Mouse (Mus musculus) stomach, embryonic 16.5 days (tissue): ENCODE data around the gene Pitpnm1. TPM values are rescaled to one million over a fixed set of nuclear protein-coding genes. Genes with fewer than 3 reads are reported as not detected.

Experiments used
- ATAC-seq: fragments of 200-750 bp; cut with Nextera tagmentation; 2 replicates; pipeline ENCODE4 v1.8.0; 2017; ENCODE audit warnings: moderate number of reproducible peaks, moderate TSS enrichment; ENCODE audit not compliant: insufficient read depth, low FRiP score
- H3K27ac ChIP-seq: fragments of 300-500 bp; sonication (generic); 2 replicates; pipeline ENCODE4 v1.5.1; 2014; ENCODE audit warnings: low read length
- H3K27me3 ChIP-seq: fragments of 300-500 bp; sonication (generic); 2 replicates; pipeline ENCODE4 v1.6.1; 2014; ENCODE audit warnings: low read length, control low read depth, mixed read lengths; ENCODE audit not compliant: control insufficient read depth, insufficient read depth
- H3K36me3 ChIP-seq: fragments of 300-500 bp; sonication (generic); 2 replicates; pipeline ENCODE4 v1.6.1; 2014; ENCODE audit warnings: low read length; ENCODE audit not compliant: control insufficient read depth, insufficient read depth
- H3K4me1 ChIP-seq: fragments of 300-500 bp; sonication (generic); 2 replicates; pipeline ENCODE4 v1.6.1; 2014; ENCODE audit warnings: low read length, control low read depth, mixed read lengths; ENCODE audit not compliant: control insufficient read depth, insufficient read depth
- H3K4me2 ChIP-seq: fragments of 300-500 bp; sonication (generic); 2 replicates; pipeline ENCODE4 v1.6.1; 2014; ENCODE audit warnings: low read depth, low read length, mixed read lengths
- H3K4me3 ChIP-seq: fragments of 300-500 bp; sonication (generic); replicated peaks from 2 replicates; pipeline ENCODE4 v1.5.1; 2014; ENCODE audit warnings: mild to moderate bottlenecking, low read length
- H3K9ac ChIP-seq: fragments of 300-500 bp; sonication (generic); 2 replicates; pipeline ENCODE4 v1.6.1; 2014; ENCODE audit warnings: low read length
- H3K9me3 ChIP-seq: fragments of 300-500 bp; sonication (generic); replicated peaks from 2 replicates; pipeline ENCODE4 v1.6.1; 2016; ENCODE audit warnings: low read length, control low read depth; ENCODE audit not compliant: control insufficient read depth
- WGBS: fragments of 180-500 bp; shearing (Covaris S2); extraction: QIAGEN DNeasy Blood & Tissue Kit; methylation state at CpG from one replicate; pipeline ENCODE4 v1.1.7; 2014; 5-methylcytosine and 5-hydroxymethylcytosine counted together
- polyA plus RNA-seq: library from polyadenylated mRNA; unstranded; fragments of >200 nt; fragmentation: Nextera tagmentation; extraction: Ambion mirVana; gene quantifications from 2 replicates; pipeline ENCODE4 v1.2.1, GENCODE M21; 2015

Pitpnm1 gene
- 13.8 and 14.9 TPM in 2 replicates for polyA plus RNA-seq

DNA sequence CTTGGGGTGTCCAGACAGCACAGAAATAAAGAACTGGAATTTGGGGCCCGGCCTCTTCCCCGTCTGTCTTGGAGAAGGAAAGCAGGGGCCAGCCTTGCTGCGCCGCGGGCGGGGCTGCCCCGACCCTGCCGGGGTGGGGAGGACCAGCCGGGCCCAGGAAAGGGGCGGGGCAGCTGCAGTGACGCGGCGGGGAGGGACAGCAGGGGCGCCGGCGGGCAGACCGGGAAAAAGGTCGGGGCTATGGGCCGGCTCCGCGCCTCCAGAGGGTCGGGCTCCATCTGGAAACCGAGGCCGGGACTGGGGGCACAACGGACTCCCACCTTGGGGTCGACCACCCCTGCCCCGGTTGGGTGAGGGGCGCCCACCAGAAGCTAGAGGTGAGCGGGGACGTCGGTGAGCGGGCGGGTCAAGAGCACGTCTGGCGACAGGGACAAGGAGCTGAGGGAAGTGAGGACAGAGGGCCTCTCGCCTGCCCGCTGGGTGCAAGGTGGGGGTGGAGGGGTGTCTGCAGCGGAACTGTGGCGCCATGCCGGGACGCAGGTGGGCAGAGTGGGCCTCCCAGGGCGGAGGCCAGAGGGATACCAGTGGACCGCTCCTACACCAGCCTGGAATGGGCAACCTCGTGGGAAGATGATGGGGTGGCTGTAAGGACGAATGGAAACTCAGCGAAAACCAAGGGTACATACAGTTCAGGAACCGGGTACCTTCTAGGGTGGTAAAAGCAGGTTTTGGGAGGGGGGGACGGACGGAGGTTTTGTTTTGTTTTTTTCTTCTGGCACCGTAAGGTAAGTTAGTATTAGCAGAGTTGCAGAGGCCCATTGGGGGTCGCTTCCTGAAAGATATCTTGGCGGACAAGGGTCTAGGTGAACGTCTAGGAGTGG is at the start of gene Pitpnm1:
Pitpnm1 (plus strand) TSS at position 162 of the 881 bp plus-strand sequence.
- peak; percentile 15; the same call in 1 of the 2 replicates for ATAC-seq
- peak within 1 kb of the TSS; percentile 85 for H3K27ac ChIP-seq

DNA sequence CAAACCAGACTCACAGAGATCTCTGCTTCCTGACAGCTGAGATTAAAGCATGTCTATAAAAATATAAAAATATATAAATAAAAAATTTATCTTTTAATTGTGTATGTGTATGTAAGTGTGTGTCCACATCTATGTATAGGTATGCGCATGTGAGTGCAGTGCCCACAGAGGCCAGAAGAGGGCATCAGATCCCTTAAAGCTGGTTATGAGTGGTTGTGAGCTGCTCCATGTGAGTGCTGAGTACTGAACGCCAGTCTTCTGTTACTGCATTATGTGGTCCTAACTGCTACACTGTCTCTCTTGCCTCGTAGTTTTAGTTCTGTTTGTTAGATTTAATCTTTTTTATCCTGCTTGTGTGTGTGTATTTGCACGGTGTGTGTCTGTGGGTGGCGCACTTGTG is 48.8 kb upstream of the Pitpnm1 start:
- Histone ChIP-seq H3K27me3 (no peaks in the 10 kb centered on the region), H3K9me3 (no peaks in the 10 kb centered on the region), H3K4me2 (no peak overlapping the region), H3K4me1 (0 out of 2 replicates have a peak, but pooled peaks cover 4% of the 10 kb centered on the region), H3K9ac (no peak overlapping the region), H3K4me3 (no peak overlapping the region), H3K27ac (no peak overlapping the region), H3K36me3 (no peaks in the 10 kb centered on the region)
- 92% methylated on average over 5 of the region's 5 CpGs for WGBS
- no peak for ATAC-seq

More for the DNA sequence above, at the start of gene Pitpnm1:
- Histone ChIP-seq H3K27me3 (0 out of 2 replicates have a peak, but pooled peaks cover 4% of the 10 kb centered on the region), H3K9me3 (no peaks in the 10 kb centered on the region), H3K4me2 (peak within 1 kb of the TSS; percentile 86), H3K36me3 (no peaks in the 10 kb centered on the region), H3K9ac (peak within 1 kb of the TSS; percentile 68), H3K4me3 (peak within 1 kb of the TSS; percentile 57), H3K4me1 (peaks cover 41% of the 10 kb centered on the region)
- WGBS = 1% methylated on average over 52 of the region's 53 CpGs

DNA sequence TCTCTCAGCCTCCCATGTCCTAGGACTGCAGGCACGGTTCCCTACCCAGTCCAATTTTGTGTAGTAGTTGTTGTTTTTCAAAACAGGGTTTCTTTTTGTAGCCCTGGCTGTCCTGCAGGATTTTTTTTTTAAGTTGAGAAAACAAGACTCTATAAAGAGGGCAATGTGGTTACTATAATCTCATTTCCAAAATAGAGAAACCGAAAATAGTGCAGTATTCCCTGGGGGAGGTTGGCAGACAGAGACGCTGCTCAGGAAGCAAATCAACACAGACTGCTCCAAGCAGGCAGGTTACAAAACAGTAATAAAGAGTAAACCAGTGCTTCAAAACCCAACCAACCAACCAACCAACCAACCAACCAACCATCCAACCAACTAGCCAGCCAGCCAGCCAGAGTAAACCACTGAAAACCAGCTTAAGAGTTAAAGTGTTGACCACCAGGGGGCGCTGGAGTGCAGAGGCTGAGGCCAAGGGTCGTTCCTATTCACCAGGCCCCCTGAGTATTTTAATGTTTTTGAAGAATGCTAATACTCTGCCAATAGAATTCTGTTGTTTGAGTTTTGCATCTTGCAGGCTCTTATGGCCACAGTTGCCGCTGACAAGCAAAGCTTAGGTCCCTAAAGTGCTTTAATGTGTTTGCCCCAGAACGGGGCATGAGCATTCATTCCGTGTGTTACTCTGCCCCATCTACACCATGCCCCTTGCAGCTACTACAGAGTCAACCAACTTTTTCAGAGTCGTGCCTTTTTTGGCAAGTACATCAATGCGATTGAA is 47.9 kb upstream of the Pitpnm1 start:
- no peak overlapping the region for H3K9ac ChIP-seq
- H3K36me3 ChIP-seq = no peaks in the 10 kb centered on the region
- H3K9me3 ChIP-seq = no peaks in the 10 kb centered on the region
- WGBS = 49% methylated on average over 10 of the region's 10 CpGs
- 0 out of 2 replicates have a peak, but pooled peaks cover 4% of the 10 kb centered on the region for H3K4me1 ChIP-seq
- no peak overlapping the region for H3K27ac ChIP-seq
- no peaks in the 10 kb centered on the region for H3K27me3 ChIP-seq
- H3K4me2 ChIP-seq = no peak overlapping the region
- ATAC-seq = no peak
- H3K4me3 ChIP-seq = no peak overlapping the region

DNA sequence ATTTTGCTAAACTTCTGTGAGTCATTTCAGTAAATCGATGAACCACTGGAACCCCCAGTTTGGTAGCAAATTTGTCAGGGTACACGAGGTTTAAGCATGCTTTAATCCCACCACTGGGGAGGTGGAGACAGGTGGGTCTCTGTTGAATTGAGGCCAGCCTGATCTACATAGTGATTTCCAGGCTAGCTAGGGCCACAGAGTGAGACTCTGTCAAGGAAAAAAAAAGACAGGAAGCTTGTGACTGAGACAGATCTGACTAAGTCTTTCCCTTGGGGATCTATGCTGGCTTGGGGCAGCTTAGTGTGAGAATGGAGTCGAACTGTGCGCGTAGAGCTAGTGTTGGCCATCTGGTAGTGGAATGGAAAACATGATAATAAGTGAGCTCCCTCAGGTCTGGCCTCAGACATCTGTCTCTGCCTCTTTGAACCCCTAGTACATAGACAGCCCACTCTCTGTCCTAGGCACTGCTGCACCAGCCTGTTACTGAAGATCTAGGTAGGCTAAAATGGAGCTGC is 47.2 kb upstream of the Pitpnm1 start:
- Histone ChIP-seq H3K27me3 (no peaks in the 10 kb centered on the region), H3K4me1 (0 out of 2 replicates have a peak, but pooled peaks cover 4% of the 10 kb centered on the region), H3K9me3 (no peaks in the 10 kb centered on the region), H3K27ac (no peak overlapping the region), H3K4me3 (no peak overlapping the region), H3K9ac (no peak overlapping the region), H3K4me2 (no peak overlapping the region), H3K36me3 (no peaks in the 10 kb centered on the region)
- 77% methylated on average over 5 of the region's 5 CpGs for WGBS
- no peak for ATAC-seq

DNA sequence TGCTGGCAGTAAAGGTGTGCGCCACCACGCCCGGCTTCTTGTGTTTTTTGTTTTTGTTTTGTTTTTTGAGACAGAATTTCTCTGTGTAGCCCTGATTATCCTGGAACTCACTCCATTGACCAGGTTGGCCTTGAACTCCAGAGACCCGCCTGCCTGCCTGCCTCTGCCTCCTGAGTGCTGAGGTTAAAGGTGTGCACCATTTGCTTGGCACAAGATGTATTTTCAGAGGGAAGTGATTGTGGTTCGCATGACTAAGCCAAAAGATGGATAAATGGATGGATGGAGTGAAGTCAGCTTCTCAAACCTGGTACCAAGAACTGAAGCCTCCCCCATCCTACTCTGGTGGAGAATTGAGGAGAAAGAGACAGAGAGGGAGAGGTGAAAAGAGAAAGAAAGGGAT is 45.2 kb upstream of the Pitpnm1 start:
- H3K27me3 ChIP-seq = no peaks in the 10 kb centered on the region
- H3K4me2 ChIP-seq = no peak overlapping the region
- ATAC-seq = no peak
- 89% methylated on average over 5 of the region's 5 CpGs for WGBS
- H3K9me3 ChIP-seq = no peaks in the 10 kb centered on the region
- H3K4me3 ChIP-seq = no peak overlapping the region
- 0 out of 2 replicates have a peak, but pooled peaks cover 4% of the 10 kb centered on the region for H3K4me1 ChIP-seq
- H3K9ac ChIP-seq = no peak overlapping the region
- H3K36me3 ChIP-seq = no peaks in the 10 kb centered on the region
- no peak overlapping the region for H3K27ac ChIP-seq

DNA sequence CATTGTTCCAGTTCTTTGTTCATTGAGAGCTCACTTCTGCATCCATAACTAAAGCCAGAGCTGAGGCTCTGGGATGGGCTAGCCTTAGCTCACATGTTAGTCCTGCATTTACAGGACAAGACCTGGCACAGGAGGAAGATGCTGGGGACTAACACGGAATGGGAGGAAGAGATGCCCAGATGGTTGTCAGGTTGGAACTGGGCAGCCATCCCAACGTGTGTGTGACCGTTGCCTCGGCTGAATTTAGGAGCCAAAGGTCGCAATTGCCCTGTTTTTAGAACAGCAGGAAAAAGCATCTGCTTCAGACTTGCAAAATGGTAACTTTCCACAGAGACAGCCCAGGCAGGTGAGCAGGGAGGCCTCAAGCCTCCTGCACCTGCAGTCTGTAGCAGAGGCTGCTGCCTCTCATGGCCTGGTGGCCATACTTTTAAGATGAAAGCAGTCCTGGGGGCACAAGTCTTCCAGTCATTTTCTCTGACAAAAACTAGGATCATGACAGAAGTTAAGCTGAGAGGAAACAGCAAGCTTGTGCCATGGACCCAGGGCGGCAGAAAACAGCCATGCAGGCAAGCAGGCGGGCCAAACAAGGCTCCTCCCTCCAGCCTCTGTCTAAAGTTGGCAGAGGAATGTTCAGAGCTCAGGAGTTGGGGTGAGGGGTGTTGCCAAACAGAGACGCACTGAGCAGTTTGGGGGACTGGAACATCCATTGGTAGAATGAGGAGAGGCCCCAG is 44.4 kb upstream of the Pitpnm1 start:
- Histone ChIP-seq H3K9me3 (no peaks in the 10 kb centered on the region), H3K27me3 (no peaks in the 10 kb centered on the region), H3K36me3 (no peaks in the 10 kb centered on the region), H3K27ac (no peak overlapping the region), H3K4me2 (no peak overlapping the region), H3K4me1 (0 out of 2 replicates have a peak, but pooled peaks cover 4% of the 10 kb centered on the region), H3K4me3 (no peak overlapping the region), H3K9ac (no peak overlapping the region)
- 64% methylated on average over 8 of the region's 8 CpGs for WGBS
- ATAC-seq = no peak

DNA sequence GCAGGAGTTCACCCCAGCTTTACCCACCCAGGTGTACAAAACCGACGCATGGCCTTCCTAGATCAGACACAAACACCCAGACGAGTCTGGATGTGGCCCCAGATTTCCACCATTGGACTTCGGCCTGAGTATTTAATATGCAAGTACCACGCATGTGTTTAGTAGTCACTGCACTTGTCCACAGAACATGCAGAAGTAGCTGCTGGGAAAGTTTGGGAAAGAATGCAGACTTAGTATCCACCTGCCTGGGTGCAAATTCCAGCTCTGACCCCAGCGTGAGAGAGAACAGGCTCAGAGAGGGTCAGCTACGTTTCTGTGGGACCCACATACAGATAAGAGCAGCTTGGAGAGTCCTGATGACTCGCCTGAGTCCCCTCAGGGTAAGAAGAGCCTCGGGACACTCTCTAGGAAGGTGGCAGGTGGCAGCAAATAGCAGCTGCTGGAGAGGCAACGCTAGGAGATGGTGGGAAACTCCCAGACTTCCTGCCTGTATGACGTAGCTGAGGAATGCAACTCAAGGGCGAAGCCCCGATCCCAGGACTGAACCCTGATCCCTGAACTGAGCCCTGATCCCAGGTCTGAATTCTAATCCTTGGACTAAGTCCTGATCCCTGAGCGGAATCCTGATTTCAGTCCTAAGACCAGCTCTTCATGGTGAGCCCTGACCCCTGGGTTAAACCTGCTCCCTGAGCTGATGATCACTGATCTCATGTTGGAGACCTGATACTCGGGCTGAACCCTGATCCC is 43.7 kb upstream of the Pitpnm1 start:
- Histone ChIP-seq H3K27ac (no peak overlapping the region; the same call in 1 of the 2 replicates), H3K4me1 (0 out of 2 replicates have a peak, but pooled peaks cover 4% of the 10 kb centered on the region), H3K27me3 (no peaks in the 10 kb centered on the region), H3K9me3 (no peaks in the 10 kb centered on the region), H3K36me3 (no peaks in the 10 kb centered on the region), H3K4me3 (no peak overlapping the region), H3K4me2 (no peak overlapping the region), H3K9ac (no peak overlapping the region)
- no peak for ATAC-seq
- 52% methylated on average over 15 of the region's 15 CpGs for WGBS

DNA sequence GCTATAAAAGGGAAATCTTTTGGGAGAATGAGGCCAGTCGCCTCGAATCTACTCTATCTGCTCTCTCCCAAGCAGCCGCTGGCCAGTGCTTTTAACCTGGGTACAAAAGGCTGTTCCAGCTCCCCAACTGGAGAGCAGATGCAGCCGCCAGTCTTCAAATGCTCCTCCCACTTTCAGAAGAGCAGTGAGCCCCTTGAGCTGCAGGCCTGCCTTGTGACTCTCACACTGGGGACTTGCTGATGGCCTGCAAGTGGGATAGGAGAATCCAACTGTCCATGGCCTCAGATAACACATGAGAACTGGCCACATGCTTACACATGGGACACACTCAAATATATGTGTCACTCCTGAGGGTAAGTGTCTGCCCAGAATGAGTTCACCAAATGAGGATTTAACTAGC is 43.1 kb upstream of the Pitpnm1 start:
- H3K9me3 ChIP-seq = no peaks in the 10 kb centered on the region
- no peak overlapping the region for H3K9ac ChIP-seq
- H3K27ac ChIP-seq = no peak overlapping the region
- WGBS = 57% methylated on average over 4 of the region's 4 CpGs
- H3K4me2 ChIP-seq = no peak overlapping the region
- H3K4me1 ChIP-seq = 0 out of 2 replicates have a peak, but pooled peaks cover 4% of the 10 kb centered on the region
- no peak for ATAC-seq
- H3K27me3 ChIP-seq = no peaks in the 10 kb centered on the region
- H3K36me3 ChIP-seq = no peaks in the 10 kb centered on the region
- H3K4me3 ChIP-seq = no peak overlapping the region
